Mouse (Mus musculus): ENCODE measurements around the gene Ormdl1.
"Not testable (repeated sequence)": the region's sequence is repeated elsewhere in the genome, so short reads cannot be mapped to it uniquely, and the experiment has no call there.

Ormdl1 gene

DNA sequence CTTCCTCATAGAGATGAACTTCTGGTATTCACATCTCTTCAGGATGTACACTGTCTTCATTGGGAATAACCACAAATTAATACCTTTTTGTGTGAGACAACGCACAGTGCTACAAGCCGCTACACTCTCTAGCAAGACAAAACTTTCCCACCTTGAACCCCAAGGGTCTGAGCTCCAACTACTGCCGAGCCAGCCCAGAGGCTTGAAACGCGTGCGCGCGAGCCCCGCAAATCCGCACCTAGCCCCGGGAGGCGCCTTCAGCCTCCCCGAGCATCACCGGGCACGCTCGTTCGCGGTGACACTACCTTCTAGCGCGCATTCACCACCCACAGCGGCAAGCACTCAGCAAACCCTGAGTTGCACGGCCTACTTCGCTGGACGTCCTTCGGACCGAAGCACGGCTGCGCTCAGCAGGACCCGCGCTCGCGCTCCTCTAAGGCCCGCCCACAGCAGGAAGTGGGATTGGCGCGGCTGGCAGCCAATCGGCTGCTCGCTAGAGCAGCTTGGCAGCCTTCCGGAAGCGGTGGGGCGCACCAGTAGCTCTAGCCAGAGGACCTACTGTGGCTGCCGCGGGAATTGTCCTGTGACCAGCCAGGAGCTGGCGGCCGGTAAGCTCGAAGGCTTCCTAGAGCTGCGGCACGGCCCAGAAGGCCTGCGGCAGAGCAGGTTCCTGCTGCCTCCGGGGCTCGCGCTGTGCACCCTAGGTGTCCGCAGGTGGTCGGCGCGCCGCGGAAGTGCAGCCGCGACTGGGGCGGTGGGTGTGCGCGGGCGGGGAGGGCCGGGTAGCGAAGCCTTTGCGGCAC lies at the start of gene Ormdl1, which contains the start of the genes Pms1 and Gm28778:
Gene Ormdl1 (plus strand): TSS at position 515 of the 803 bp plus-strand sequence.
Gene Pms1 (minus strand): TSS at position 438 of the 803 bp plus-strand sequence.
Gene Gm28778 (plus strand): TSS at position 531 of the 803 bp plus-strand sequence.
- DNase-seq = peak; percentile 98

GRCm38 (mm10) chr1:53264958-53265612 lies 31.8 kb upstream of the Ormdl1 start:
- DNase-seq = not testable (repeated sequence)

DNA sequence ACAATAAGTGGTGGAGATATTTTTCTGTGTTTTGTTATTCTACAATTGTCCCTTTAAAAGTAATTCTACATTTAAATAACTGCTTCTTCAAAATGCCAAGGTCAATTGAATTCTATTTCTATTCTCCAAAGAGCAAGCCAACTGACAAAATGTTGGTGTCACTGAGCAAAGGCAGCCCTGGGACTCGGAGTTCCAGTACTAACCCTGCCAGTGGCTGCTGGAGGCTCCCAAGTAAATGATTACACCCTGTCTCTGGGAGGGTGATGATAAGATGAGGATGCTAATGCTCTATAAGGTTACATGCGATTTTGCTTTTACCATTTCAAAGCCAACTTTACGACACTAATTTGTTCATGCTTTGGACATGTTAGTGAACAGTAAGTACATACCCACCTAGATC lies 27.0 kb upstream of the Ormdl1 start:
- no peak for DNase-seq

DNA sequence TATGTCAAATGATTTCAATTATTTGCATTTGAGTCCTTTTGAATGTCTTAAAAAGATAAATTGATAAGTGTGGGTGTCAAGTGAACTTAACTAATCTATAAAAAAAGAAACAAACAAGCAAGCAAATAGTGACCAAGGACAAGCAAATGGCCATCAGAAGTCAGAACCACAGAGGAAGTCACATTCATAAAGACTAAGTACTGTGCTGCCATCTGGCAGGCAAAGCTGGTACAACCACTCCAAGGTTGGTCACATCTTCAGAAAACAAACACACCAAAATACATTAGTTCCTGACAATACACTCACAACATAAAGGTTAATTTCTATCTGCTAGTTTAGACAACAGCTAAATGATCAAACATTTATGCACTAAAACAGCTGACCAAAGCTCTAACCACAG lies 24.2 kb upstream of the Ormdl1 start:
- peak; percentile 71 to 79 for DNase-seq

GRCm38 (mm10) chr1:53291197-53291596 lies 5.7 kb upstream of the Ormdl1 start:
- no peak for DNase-seq

DNA sequence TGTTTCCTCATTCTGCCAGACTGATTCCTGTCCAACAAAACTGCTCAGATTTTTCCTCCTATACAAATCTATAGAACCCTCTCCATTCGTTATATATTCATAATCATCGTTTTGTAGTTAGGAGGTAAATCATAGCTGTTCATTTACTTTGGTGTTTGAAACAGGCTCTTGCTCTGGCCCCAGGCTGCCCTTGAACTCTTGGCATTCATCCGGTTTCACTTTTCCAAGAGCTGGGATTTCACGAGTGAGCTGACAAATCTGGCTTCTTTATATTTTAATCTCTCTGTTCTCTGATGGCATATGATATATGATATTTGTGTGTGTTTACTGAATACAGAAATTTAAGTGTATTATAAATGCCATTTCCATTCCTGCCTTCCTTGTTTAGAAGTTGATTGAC lies 3.6 kb downstream of the Ormdl1 start:
- no peak for DNase-seq

DNA sequence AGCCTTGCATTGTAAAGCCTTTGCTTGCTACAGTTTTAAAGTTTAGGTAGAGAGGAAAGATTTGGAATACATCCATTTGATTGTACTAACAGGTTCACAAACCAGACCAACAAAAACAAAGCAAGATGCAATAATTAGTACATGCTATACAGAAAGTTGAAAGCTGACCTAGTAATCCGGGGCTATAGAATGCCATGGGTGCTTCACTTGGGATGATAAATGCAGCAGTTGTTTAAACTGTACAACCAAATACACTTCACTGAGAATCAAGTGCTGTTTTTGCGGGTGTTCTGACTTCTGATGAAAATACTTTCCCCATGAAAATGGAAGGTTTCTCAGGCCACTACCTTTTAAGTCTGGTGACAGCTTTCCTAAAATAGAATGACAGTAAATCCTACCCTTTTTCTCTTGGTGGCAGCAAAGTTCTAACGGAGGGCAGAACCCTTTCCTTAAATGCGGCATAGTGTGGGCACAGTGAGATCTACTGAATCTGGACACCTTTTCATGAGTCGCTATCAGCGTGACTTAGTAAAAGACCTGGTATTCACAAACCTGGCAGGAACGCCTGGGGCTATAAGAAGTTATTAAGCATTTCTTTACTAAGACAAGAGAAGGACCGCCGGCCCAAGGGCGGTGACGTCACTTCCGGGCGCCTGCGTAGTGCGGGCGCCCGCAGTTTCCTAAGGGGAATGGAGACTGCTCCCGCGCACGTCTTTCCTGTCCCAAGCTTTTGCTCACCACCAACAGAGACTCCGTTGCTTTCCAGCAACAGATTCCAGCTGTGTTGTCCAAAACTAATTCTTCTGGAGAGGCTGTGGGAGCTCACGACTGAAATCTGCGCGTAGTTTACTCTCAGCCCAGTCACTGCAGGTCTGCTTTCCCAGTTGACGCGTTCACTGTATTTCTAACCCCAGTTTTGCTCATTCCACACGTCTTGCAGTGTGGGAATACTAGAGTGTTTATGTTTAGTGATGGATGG lies 16.4 kb downstream of the Ormdl1 start, which contains the start of gene Osgepl1:
Gene Osgepl1 (plus strand): TSS at position 636 of the 979 bp plus-strand sequence.
- DNase-seq = peak; percentile 94 to 95

GRCm38 (mm10) chr1:53321662-53322344 lies 24.9 kb downstream of the Ormdl1 start:
- no peak for DNase-seq

DNA sequence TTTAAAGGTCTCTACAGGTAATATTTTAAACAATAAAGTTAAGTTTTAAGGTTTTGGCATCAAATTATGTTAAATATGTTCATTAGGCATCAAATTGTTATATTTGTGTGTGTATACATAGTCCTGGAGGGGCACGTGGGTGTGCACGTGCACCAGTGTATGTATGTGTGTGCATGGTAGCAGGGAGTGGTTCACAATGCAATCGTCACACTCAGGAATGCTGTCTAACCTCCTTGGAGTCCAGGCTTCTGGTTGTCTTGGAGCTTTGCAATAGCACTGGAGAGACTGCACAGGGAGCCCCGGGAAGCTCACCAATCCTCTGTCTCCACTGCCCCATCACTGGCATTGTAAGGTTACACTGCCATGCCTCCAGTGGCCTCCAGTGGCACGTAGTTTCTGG lies 26.4 kb downstream of the Ormdl1 start:
- DNase-seq = no peak

DNA sequence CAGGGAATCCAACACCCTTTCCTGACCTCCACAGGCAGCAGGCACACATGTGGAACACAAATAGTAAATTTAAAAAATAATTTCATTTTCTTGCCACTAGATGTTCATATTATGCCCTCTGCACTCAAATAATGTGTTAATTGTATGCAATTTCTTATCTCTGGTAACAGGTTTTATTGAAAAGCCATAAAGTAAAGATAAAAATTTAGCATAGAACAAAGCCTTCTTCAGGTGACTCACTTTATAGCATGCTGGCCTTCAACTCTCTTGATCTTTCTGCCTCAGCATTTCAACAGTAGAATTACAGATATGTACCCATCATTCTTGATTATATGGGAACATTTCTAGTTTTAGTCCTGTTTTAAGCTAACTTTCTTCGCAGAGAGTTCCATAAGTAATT lies 27.4 kb downstream of the Ormdl1 start:
- no peak for DNase-seq

DNA sequence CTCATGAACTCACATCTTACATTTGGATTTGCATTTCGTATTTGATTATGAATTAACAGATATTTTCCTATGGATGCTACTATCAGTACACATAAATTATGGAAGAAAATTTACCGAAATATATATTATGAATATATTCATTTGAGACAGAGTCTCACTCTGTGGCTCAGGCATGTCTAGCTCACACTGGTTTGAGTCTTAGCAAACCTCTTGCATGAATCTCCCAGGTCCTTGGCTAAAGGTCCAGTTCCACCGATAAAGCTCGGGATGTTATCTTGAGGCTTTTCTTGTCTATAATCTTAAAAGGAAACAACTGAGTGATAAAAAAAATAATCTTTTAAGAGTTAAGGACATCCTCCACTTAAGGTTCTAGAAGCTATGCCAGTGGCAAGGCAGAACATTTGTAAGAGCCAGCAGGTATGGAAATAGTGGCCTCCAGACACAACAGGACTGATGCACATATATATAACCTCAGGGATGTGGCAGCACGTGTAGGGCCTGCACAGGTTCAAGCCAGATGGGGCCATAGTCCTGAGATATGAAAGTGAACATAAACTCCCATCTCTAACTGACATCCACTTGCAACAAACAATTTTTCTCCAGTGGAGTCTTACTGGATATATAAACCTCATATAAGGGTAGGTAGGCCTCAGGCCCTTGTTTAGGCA lies 28.1 kb downstream of the Ormdl1 start:
- no peak for DNase-seq

DNA sequence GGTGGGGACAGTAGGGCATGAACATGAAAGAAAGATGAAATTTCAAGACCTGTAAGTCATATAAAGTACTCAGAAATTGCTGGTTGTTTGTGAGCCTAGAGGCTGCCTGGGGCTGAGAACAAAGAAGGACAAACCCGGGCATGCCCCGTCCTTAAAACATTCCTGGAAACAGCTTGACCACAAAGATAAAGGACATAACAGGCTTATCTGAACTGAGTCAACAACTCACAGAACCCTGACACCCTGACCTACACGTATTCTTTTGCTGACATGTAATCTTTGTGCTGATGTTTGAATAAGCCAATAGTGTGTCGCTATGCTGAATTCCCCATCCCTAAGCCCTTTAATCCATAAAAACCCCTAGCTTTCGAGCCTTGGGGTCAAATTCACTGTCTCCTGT lies 36.6 kb downstream of the Ormdl1 start:
- DNase-seq = not testable (repeated sequence)

GRCm38 (mm10) chr1:53335465-53335864 lies 38.6 kb downstream of the Ormdl1 start:
- DNase-seq = no peak

DNA sequence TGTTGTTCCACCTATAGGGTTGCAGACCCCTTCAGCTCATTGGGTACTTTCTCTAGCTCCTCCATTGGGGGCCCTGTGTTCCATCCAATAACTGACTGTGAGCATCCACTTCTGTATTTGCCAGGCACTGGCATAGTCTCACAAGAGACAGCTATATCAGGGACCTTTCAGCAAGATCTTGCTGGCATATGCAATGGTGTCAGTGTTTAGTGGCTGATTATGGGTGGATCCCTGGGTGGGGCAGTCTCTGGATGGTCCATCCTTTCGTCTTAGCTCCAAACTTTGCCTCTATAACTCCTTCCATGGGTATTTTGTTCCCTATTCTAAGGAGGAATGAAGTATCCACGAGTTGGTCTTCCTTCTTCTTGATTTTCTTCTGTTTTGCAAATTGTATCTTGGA lies 40.5 kb downstream of the Ormdl1 start:
- DNase-seq = not testable (repeated sequence)

DNA sequence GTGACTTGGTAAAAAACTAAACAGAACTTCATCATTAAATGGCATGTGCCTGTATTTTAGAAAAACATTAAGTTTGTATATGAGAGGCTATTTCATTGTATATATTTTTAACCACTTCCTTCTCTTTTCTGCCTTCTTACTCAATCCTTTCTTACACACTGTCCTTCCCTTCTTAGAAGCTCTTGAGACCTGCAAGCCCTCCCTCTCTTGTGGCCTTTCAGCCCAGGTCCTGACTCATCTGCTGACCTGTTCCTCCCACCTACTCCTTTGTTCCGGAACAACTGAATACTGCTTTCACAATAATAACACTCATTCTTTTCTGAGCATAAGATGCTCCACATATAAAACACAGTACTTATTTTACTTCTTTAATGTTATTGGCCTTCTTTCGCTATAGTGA lies 44.2 kb downstream of the Ormdl1 start:
- no peak for DNase-seq

GRCm38 (mm10) chr1:53352327-53353261 lies 55.7 kb downstream of the Ormdl1 start, which contains the start of the genes Asdurf, Gm28551 and Asnsd1:
Asdurf (minus strand) TSS chr1:53352619.
Gm28551 (minus strand) TSS chr1:53352667.
Asnsd1 (minus strand) TSS chr1:53352752.
- DNase-seq = peak; percentile 98

GRCm38 (mm10) chr1:53358988-53359387 lies 62.1 kb downstream of the Ormdl1 start:
- DNase-seq = no peak
